Mouse (Mus musculus) liver, embryonic 14.5 days (tissue): ENCODE measurements around the gene Pde6d.

ENCODE experiments used
- CTCF ChIP-seq: IDR thresholded peaks from 2 replicates; pipeline ENCODE4 v1.5.1; 2016; ENCODE audit warnings: antibody characterized with exemption, low read depth, control low read depth
- EP300 ChIP-seq: IDR thresholded peaks from 2 replicates; pipeline ENCODE4 v1.6.1; 2016; ENCODE audit warnings: antibody characterized with exemption, low read depth

GRCm38 (mm10) chr1:86533411-86534130 lies 48.9 kb downstream of the Pde6d start:
- TF ChIP-seq EP300 (no peak), CTCF (peak; percentile 52; the same call in 1 of the 2 replicates)
